Mouse (Mus musculus) 416B (cell line): ENCODE measurements around the gene Cass4.
A peak's percentile ranks its signal among the peaks of the same experiment; 100 is the strongest.

Source experiments
- DNase-seq: peaks from one replicate; pipeline ENCODE4 v3.0.0; 2011; ENCODE audit warnings: low read depth

Cass4 gene

DNA sequence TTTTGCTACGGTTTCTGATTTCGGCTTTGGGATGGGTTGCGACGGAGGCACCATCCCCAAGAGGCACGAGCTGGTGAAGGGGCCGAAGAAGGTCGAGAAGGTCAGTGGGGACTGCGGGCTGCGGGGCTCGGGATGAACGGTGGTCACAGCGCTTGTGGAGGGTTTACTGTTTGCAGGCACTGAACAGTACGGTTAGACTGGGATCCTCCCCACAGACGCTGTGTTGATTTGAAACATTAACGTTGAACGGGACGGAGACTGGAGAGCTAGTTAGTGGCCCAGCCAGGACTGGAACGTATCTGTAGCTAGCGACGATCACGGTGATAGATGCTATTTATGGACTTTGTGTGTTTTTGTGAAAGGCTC lies 47.0 kb downstream of the Cass4 start:
- DNase-seq = no peak

DNA sequence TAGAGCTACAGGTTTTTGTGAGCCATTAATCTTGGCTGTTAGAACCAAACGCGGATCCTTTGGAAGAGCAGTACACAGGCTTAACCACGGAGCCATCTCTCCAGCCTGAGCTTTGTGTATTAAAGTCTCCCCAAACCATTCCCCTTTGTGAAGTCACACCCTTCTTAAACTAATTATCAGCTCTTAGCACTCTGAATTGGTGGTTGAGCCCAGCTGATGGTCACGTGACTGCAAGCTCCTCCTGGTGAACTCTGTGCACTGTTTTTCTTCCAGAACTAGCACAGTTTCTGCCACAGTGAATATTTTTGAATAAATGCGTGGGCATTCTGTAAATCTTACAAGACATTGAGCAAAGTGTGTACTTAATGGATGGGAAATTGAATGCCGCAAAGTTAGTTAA lies 47.6 kb downstream of the Cass4 start:
- peak; percentile 62 for DNase-seq

DNA sequence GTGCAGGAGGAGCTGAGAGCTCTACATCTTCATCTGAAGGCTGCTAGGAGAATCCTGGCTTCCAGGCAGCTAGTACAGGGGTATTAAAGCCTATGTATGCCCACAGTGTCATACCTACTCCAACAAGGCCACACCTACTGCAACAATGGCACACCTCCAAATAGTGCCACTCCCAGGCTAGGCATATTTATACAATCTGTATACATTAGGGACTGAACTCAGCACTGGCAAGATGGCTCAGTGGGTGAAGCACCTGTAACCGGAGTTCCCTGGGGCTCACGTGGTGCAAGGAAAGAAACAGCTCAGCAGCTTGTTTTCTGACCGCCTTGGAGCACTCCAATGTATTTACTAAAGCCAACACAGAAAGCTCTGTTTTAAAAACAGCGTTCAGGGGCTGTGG lies 52.0 kb downstream of the Cass4 start:
- no peak for DNase-seq

DNA sequence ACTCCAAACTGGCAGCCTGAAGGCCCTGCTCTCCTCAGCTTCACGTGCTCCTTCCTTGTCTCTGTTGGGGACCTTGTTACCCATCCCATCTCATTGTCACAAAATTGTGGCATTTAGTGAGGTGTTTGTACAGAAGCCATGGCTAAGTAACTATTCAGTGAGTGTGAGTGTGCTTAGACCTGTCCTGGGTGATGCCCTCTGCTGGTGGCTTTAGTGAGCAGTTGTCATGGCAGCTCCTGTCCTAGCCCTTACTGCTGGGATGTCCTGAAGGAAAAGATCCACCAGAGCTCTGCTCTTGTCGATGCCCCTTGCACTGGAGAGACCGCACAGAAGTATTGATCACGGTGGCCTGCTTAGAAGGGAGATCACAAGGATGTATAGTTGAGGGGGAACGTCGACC lies 53.7 kb downstream of the Cass4 start:
- peak; percentile 40 for DNase-seq

DNA sequence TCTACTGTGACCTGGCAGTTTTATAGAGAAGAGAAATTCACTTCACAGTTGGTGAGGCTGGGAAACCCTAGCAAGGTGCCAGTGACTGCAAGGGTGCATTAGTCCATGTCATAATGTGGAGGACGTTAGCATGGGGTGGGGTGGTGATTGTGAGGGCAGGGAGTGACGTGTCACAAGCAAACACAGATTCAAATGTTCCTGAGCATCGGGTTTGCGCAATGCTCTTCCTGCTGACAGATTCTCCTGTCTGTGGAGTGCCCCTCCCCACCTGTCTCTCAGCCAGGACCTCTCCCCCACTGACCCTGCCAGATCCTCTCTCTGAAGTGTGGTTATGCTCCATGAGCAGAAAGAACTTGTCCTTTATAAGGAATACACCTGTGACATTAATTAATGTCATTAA lies 54.7 kb downstream of the Cass4 start:
- peak; percentile 21 for DNase-seq

DNA sequence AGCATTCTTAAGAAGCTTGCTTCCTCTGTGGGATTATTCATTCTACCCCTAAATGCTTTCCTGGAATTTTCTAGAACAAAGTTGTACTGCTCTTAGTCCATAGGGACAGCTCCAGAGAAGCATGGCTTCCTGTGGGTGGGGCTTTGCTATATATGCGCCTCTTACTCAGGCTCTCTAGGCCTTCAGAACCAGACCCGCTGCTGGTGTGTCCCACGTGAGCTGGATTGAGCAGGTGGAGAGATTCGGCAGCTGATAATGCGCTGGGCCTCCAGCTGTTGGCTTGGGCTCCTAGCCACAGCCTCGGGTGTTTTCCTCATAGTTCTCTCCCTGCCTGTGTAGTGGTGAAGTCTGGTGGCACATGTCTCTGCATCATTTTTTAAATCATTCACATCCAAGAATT lies 57.0 kb downstream of the Cass4 start:
- no peak for DNase-seq

DNA sequence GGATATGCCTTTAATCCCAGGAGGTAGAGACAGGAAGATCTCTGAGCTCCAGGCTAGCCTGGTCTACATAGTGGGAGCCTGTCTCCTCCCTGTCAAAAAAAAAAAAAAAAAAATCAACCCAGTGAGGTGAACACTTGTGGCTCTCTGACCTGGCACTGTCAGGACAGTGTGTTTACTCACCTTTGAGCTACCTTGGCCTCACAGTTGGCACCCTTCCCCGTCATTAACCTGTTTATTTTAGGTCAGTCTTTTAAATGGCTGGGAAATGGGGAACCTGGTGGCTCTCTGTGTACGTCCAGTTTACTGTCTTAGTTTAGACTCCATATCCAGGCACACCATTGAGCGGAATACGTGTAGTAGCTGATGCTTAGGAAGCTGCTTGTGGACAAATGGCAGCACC lies 58.4 kb downstream of the Cass4 start:
- no peak for DNase-seq

DNA sequence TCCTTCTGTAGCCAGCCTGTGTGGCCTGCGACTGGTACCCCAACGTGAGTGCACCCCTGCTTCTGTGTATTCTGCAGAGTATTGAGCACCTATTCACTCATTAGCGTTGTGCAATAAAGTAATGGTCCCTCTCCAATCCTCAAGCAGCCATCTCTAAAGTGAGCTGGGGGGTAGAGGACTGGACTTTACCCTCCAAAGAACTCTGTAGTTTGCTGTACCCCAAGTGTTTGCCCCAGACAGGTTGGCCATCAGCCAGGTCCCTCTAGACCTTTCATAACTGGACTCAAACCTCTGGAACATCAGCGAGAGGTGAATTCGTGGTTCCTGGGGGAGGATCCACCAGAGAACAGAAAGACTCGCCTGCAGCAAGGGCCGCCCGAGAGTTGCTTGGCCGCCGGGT lies 58.9 kb downstream of the Cass4 start:
- no peak for DNase-seq

DNA sequence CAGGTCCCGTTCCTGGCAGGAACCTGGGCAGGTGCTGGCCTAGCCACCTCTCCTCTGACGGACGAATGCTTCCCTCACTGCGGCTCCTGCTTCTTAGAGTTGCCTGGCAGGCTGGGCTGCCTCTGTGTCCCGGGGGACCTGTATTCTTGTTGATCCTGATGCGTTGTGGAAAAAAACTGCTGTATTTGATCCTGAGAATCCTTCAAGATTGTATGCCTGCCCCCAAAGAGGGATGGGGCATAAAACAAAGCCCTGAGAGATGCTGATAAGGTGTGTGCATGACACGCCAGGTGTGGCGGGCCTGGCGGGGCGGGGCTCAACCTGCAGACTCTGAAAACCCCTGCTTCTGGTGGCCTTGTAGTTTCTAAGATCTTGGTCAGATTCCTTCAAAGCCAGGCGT lies 64.9 kb downstream of the Cass4 start, which contains the start of gene Gcnt7:
Gene Gcnt7 (minus strand): TSS at position 101 of the 400 bp plus-strand sequence.
- DNase-seq = no peak

DNA sequence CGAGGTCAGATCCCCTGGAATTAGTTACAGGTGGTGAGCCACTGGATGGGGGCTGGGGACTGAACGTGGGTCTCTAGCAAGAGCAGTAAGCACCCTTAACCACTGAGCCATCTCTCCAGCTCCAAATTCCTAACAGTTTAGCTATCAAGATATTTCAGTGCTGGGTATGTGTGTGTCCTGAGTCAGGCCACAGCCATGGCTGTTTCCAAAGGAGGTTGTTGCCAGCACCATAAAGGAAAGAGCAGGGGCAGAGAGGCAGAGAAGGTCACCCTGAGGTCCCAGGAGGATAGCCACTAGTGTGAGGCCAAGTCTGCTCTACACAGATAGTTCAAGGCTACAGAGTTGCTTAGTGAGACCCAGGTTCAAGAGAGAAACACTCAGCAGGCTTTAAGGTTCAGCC lies 67.1 kb downstream of the Cass4 start:
- DNase-seq = no peak

DNA sequence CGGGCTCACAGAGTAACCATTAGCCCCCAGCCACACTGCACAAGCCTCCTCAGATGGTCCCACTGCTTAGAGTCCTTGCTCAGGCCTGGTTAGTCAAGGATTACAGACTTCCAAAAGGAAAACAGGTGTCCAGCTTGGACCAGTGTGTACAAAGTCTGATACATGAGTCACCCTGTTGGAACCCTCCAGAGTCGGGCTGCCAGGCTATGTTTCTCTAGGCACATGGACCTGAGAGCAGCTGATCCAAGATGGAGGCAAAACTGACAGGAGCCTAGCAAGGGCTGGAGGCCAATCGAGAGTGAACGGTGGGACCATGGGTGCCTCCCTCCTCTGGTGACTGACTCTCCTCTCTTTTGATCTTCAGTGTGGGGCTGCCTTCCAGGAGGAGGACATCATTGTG lies 69.2 kb downstream of the Cass4 start:
- no peak for DNase-seq

DNA sequence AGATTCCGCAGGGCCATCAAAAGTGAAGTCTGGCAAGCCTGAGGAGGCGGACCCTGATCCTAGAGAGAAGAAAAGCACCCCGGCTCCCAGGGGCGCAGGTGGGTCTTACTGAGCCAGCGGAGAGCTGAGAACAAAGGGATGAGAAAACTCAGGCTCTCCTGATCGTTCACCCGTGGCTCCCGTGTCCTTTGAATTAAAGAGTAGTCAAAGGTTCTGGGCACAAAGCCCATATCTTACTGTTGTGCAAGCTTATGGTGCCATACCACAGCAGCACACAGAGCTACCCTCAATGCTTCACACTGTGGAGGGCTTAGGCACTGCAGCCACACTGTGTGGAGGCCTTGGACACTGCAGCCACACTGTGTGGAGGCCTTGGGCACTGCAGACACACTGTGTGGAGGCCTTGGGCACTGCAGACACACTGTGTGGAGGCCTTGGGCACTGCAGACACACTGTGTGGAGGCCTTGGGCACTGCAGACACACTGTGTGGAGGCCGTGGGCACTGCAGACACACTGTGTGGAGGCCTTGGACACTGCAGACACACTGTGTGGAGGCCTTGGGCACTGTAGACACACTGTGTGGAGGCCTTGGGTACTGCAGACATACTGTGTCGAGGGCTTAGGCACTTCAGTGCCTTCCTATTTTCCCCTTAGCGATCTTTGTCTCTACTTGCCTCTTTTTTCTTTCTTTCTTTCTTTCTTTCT lies 73.0 kb downstream of the Cass4 start:
- DNase-seq = peak; percentile 18

DNA sequence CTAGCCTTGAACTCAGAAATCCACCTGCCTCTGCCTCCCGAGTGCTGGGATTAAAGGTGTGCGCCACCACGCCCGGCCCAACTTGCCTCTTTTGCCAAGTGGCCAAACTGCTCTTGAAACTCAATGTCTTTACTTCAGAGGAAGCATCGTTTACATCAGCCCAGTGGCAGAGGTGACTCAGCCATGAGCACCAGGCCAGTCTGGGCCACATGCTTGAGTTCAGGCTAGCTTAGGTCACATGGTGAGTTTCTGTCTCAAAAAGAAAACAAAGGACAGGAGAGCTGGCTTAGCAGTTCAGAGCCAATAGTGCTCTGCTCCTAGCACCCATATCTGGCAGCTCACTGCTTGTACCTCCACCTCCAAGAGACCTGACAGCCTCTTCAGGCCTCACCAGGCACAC lies 73.6 kb downstream of the Cass4 start:
- peak; percentile 45 for DNase-seq

DNA sequence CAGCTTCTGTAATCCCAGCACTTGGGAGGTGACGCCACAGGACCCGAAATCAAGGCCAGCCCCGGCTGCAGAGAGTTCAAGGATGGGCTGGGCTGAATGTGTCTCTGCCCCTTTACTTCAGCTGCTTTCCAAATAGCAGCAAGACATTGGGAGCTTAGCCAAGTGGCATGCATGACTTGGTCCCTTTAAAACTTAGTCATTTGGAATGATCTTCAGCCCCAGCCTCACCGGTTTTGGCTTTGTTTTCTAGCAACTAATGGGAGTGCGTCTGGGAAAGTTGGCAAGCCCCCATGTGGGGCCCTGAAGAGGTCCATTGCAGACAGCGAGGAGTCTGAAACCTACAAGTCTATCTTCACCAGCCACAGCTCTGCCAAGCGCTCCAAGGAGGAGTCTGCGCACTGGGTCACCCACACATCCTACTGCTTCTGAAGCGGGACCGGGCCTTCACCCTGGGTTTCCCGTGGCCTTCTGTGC lies 74.8 kb downstream of the Cass4 start:
- DNase-seq = no peak

DNA sequence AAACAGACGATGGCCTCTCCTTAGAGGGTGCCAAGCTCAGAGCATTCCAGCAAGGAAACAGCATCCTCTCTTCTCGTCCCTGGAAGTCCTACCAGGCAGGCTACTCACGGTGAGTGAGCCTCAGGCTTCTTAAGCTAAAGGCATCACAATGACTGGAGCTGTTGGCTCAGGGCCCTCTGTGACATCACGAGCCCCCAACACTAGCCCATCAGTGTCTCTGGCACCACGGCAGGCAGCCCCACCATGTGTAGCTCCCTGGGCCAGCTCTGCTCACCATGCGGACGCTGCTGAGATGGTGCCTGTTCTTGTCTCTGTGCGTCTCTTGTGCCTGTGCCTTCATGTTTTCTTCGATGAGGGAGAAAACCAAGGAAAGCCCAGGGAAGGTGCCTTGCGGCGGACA lies 78.7 kb downstream of the Cass4 start, which contains the start of gene Fam209:
Gene Fam209 (plus strand): TSS at position 203 of the 400 bp plus-strand sequence.
- DNase-seq = no peak

DNA sequence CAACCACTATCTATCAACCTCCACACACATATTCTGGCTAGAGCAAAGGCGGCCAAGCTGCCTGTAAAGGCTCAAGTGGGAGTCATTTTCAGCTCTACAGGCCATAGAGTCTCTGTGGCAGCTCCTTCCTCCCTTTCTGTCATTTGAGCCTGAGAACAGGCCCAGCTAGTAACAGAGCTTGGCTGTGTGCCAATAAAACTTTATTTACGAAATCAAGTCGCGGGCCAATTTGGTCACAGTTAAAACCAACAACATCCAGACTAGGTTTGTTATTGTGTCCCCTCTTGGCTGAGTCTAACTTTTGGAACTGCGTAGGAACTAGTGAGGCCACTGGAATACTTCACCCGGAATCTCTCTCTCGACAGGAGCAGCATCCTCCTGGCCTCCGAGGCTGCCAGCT lies 80.0 kb downstream of the Cass4 start:
- DNase-seq = peak; percentile 42

DNA sequence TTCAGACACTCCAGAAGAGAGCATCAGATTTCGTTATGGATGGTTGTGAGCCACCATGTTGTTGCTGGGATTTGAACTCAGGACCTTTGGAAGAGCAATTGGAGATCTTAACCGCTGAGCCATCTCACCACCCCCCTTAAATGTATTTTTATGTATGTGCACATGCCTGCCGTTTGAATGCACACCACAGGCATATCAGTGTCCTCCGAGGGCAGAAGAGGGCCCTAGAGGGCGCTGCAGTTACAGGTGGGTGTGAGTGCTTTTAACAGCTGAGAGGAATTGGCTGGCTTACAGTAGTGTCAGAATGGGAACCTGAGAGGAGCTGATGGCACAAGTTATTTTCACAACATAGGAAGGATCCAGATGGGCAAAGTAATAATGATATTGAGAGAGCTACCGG lies 81.4 kb downstream of the Cass4 start:
- peak; percentile 64 for DNase-seq

DNA sequence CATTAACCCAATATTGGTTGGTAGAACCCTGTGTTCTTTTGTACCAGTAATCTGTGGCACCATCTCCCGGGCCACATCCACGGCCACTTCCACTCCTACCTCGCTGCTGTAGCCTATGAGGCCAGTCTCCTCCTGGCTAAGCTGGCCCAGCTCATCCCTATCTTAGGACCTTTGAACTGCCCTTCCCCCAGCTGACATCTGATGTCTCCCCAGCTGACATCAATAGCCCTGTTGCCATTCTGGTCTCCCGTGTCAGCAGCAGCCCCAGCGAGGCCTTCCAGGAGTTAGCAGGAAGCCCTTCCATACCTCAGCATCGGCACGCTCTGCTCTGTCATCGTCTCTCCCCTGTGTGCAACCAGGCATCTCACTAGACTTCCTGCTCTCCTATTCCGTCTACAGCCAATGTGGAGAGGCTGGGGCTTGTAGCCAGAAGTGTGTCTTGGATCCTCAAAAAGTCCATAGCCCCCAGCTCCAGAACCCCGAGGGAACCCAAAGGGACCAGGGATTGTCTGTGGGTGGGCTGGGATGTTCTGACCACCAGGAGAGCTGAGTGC lies 83.2 kb downstream of the Cass4 start:
- no peak for DNase-seq

DNA sequence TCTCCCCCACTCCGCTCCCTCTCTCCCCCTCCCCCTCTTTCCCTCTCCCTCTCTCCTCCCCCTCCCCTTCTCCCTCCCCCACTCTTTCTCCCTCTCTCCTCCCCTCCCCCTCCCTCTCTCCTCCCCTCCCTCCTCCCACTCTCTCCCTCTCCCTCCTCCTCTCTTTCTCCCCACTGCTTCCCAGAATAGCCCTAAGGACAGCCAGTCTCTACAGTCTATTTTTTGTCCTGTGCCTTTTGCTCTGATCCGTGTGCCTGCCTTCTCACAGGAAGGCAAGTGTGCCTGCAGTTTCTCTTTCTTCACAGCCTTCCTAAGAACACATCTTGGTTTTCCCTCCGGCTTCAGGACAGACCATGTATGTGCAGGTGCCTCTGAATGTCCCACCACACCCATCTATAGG lies 83.8 kb downstream of the Cass4 start:
- DNase-seq = no peak

DNA sequence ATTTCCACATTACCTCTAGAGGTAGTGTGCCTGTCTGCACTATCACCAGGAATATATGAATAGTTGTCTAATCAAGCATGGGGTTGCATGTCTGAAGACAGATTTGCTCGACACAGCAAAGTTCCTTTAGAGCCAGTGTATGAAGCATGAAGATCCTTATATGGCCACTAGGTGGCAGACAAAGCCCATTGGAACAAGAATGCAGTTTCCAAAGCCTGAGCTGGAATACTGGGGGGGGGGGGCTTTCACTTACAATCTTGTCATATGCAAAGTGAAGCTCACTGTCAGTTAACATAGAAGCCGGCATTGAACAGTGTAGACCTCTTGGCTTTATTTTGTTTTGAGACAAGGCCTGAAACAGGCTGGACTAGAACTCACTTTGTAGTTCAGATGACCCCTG lies 84.3 kb downstream of the Cass4 start:
- peak; percentile 69 for DNase-seq

DNA sequence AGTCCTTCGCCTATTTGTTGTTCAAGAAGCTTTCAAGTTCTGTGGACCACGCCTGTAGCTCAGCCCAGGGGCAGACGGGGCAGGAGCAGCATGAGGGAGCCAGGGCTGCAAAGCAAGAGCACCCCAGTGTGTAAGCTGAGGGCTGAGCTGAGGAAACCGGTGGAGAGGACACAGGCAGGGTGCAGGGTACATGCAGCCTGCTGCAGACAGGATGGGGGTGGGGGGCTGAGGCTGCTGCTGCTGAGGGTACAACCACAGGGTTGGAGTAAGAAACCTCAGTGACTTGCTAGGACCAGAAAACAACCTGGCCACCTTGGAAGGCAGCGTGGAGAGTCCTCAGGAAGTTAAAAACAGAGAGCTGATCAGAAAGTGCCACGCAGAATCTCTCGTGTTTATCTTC lies 86.7 kb downstream of the Cass4 start:
- no peak for DNase-seq

DNA sequence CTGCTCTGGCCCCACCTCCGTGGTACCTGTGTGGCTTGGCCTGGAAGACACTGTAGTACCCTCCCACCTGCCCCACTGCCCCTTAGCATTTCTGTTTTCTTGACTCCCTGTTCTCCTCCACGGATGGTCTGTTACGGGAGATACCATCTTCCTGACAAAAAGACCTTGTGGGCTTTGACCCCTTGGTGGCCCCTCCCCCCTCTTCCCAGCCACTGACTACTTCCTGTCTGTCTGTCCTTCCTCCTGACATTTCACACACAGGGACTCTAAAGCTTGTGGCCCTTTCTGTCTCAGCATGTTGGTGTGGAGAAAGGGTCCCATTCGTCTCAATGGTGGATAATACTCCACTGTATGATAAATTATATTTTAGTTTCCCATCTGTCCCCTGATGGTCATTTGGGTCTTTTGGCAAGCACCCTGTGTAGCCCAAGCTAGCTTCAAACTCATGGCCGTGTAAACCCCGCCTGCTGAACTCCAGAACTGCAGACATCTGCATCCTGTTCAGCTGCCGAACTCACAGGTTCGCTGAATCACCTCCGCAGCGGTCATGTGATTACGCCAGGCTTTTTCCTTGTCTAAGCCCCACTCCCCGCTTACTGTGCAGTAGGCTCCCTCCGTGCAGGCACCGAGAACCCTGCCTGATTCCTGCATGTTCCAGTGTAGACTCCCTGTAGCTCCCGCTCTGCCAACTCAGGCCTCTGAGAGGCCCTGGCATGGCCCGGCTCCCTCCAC lies 88.2 kb downstream of the Cass4 start:
- DNase-seq = peak; percentile 85
